Mouse (Mus musculus) kidney, adult 8-10 months (tissue): Measurements from ENCODE around the gene Wnt5a.

Experiments used
- DNase-seq, 2 experiments: peaks; one replicate each; pipeline ENCODE4 v3.0.0; 2022

Wnt5a gene

DNA sequence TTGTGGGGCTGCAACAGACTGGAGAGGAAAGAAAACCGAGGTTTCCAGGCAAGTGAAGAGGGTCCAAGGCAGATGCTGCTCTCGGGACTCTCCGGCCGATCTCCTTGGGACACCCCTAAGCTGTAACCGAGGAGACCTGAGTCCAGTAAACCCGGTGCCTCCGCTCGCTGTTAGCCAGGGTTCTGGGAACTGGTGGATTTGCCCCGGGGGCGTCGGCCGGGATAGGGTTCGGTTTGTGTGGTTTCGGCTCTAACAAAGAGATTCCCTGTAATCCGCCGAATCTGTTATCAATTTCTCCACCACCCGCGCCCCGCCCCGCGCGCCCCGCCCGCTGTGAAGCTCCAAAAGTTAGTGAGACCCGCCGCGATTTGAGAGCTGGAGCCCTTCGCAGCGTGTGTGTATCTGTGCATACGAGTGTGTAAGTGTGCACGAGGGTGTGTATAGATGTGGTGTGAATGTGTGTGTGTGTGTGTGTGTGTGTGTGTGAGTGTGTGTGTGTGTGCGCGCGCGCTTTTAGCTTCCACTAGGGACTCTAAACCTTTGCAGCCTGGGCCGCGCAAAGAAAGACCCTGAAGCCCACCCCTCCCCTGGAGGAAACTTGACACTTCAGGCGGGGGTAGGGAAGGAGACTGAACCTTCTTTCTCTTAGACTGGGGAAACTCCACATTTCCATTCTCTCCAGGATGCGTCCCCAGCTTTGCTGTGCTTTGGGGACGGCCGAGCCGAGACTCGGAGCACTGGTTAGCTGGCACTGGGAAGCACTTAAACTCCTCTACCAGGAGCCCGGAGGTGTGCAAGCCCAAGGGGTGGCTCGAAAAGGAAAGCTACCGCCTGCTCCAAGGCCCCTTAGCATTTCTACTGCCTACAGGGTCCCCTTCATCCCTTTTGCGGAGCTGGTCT is 5.1 kb downstream of the Wnt5a start:
- no peak for DNase-seq

DNA sequence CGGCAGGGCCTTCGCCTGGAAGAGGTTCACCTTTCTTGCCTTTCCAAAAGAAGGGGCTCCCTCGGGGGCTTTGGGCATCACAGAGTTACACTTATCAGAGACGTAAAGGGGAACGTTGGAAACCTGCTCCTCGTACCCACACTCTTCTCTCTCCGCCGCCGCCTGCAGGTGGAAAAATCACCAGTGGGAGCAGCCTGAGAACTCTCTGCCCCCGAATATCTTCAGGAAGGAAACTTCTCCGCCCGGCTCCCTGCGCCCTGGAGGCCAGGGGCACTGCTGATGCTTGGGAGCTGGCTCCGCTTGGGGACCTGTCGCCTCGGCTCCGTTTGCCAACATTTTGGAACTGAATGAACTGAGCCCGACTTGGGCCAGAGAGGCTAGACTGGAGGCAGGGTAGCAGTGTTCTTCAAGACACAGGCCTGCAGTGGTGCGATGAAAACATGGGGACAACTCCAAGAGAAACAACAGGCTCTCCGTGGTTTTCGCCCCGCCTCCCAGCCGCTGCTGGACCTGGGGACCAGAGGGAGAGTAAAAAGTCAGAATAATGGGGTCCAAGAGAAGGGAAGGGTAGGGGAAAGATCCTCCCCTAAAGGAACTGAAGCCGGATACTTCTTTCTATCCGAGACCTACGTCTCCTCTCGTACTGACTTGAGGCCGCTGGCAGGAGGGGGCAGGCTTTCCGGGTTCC is 5.9 kb downstream of the Wnt5a start:
- no peak for DNase-seq

DNA sequence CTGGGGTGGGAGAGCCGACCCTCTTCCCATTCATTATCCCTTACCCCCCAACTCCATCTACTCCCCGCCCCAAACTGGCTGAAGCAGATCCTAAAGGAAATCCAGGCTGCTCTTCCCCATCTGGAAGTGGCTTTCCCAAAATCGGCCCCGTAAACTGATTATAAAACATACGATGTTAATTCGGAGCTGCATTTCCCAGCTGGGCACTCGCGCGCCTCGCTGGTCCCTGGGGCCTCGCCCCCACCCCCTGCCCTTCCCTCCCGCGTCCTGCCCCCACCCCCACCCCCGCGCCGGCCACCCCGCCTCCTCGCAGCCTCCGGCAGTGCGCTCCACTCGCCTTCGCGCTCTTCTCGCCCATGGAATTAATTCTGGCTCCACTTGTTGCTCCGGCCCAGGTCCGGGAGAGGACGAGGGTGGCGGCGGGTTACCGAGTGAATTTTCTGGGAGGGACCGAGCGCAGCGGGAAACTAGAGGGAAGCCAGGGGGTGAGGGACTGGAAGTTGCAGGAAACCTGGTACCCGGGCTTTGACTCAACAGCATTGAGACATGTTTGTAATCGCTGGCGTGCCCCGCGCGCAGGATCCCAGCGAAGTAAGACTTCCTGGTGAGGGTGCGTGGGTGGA is 6.6 kb downstream of the Wnt5a start:
- DNase-seq = no peak

DNA sequence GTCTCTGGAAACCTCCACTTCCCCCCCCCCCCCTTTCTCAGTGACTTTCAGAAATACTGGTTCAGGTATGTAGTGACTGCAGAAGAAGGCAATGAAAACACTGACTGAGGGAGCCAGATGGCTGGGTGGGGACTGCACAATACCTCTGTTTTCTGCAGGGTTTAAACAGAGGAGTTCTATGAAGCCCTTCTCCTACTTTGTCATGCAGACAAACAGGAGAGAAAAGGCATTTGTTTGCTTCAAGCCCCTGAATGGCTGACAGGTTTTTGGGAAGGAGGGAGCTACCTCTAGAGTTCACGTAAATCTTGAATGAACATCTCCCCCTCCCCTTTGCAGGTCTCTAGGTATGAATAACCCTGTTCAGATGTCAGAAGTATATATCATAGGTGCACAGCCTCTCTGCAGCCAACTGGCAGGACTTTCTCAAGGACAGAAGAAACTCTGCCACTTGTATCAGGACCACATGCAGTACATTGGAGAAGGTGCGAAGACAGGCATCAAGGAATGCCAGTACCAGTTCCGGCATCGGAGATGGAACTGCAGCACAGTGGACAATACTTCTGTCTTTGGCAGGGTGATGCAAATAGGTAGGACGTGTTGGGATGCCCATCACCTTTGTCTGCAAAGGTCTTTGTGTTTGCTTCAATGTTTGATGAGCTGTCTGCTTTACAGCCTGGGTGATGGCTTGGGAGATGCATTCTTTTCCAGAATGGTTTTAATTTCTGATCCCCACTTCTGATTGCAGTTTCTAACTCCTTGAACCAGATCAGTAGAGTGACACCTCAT is 8.4 kb downstream of the Wnt5a start:
- no peak for DNase-seq

DNA sequence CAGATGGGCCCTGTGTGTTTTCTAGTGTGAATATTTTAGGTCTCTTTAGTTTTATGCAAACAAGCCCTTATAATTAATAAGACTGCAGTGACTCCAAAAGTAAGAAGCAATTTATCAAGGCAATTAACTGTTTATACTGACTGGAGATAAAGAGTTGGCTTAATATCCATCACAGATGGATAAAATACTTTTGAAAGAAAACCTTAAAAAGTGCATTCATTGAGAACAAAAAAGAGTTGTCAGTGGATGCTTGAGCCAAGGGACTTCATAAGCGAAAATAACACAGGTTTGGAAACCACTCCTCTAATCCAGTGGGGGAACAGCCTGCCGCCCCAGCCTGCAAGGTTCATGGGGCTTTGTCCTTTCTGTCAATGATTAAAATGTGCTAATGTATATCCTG is 9.6 kb downstream of the Wnt5a start:
- no peak for DNase-seq

DNA sequence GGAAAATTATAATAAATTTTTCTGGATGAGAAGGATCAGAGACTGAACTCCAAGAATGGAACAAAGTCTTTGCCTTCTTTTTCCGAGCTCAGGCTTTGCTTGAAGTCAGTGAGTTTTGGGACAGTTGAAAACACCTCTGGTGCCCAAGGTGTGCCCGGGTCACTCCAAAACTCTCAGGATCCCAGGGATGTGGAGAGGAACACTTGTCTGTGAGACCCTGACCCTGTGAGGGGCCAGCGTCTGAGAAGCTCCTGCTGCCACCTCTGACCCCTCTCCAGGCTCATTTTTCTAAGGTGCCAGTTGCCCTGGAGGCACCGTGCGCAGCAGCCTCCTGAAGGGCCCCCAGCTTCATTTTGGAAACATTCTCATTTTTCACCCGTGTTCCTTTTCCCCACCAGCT is 10.8 kb downstream of the Wnt5a start:
- DNase-seq = no peak

DNA sequence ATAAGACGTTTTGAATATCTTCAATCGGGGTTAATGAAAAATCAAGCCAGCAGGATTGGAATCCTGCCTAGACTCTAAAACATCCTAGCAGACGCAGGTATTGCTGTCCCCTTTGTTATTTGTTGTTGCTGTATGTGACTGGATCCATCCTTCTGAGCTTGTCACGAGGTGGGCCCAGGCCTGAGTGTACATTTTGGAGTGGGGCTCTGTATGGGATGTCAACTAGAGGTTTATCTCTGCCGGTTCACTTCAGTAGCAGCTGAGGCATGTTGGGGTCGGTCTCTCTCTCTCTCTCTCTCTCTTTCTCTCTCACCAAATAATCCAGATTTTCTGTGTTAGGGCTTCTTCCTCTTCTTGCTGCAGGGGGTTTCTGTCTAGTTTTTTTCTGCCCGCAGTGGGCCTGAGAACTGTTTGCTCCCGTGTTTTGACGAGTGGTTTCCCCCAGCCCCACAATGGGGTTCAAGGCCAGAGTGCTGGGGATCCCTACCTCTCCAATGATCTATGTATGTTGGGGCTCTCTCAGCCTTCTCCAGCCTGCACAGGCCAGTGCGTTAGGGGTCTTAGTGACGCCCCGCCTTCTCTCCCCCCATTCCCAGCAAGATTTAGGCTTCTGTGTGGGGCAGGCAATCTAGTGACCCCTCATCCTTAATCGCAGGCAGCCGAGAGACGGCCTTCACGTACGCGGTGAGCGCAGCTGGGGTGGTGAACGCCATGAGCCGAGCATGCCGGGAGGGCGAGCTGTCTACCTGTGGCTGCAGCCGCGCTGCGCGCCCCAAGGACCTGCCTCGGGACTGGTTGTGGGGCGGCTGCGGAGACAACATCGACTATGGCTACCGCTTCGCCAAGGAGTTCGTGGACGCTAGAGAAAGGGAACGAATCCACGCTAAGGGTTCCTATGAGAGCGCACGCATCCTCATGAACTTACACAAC is 13.3 kb downstream of the Wnt5a start:
- no peak for DNase-seq

DNA sequence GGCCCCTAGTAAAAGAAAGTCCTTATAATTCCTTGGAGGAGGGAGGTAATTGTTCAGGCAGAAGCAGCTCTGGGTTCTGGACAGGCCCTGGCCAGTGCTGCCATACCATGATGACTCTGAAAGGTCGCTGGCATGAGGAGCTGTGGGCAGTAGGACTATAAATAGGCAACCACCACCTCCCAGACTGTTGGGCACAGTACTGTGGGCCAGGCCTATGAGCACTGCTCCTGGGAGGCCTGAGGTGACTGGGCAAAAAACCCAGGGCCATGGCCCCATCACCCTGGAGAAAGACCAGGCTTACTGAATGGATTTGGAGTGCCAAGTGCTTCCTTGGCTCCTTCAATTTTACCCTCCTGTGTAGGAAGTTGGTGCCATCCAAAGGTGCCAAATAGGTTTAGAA is 16.6 kb downstream of the Wnt5a start:
- DNase-seq = no peak

DNA sequence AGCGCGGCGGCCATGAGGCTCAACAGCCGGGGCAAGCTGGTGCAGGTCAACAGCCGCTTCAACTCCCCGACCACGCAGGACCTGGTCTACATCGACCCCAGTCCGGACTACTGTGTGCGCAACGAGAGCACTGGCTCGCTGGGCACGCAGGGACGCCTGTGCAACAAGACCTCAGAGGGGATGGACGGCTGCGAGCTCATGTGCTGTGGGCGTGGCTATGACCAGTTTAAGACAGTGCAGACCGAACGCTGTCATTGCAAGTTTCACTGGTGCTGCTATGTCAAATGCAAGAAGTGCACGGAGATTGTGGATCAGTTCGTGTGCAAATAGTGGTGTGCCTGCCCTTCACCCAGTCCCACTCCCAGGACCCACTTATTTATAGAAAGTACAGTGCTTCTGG is 18.1 kb downstream of the Wnt5a start:
- no peak for DNase-seq

DNA sequence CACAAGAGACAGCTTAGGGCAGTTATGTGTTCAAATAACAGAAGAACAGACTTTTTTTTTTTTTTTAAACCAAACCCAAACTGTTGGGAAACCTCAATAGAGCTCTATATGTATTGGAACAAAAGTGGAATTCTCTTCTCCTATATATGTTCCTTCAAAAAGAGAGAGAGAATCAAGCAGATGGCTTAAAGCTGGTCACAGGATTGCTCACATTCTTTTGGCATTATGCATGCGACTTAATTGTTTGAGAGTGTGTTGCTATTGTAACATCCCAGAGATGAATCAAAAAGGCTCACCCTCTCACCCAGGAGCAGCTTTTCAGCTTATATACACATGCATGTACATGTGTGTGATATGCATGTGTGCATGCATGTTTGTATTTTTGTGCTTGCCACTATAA is 21.0 kb downstream of the Wnt5a start:
- DNase-seq = no peak

DNA sequence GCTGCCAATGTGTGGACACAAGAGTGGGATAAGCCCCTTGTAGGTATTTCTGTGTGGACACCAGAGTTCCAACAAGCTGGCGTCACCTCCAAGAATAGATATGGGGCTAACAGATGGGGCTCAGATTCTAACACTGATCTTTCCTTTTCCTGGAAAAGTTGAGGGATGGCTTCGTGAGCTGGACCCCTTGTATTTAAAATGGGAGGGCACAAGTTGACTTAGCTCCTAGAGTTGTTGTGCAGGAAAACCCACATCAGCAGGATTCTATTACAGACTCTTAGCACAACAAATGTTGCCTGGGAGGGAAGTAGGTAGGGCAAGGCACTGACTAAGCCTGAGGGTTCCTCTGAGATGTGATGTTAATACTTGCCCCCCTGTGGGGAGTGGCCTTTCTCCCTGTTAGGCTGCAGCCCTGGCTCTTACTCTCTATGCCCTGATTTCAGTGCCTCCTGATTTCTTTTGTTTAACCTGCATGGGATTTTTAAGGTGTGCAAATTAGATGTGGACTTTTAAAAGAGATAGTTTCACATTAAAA is 23.7 kb downstream of the Wnt5a start:
- DNase-seq = no peak

DNA sequence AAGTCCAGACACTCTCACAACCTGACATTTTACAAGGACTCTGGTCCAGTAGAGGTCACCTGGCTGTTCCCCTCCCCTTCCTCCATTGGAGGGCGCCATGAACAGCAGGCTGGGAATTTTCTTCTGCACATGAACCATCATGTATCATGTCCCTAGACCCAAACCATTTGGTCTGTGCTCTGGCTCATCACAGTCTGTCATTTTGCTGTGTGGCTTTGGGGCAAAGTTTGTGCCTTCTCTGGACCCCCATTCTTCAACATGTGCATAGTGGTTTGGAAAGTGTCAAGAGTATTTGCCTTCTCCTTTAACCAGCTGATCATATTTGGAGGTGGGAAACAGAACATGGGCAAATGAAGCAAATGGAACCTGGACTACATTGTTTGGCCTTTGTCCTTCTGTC is 27.0 kb downstream of the Wnt5a start:
- DNase-seq = no peak

DNA sequence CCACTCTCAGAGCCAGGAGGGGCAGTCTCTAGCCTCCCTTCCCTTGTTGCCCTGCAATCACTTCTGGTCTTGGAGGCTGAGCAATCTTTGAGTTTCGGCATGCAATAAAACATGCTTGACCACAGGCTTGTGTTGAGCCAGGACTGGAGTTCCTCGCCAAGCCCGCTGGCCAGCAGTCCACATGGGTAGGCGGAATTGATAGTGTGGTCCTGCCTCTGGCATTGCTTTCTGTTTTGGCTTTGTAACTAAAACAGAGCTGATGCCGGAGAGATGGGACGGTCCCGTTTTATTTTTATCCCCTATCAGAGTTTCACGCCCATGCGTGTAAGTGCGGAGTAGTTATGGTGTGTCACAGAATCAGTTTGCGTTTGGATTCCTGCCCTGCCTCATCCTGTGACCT is 28.4 kb downstream of the Wnt5a start:
- DNase-seq = no peak

DNA sequence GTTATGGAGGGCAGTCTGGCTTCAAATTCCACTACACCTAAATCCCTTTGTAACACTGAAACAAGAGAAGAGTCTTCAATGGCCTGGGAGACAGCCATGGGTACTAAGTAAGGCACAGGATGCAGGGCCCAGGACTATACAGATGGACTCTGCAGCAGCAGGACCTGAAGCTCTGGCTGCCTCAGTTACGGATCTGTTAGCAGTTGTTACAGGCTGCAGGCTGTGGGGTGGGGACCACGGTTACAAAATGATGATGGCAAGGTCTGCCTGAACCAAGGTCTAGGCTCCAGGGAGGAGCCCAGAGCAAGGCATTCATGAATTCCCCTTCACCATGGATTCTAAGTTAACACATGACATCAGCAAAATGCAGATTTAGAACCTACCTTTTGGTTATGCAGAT is 29.3 kb downstream of the Wnt5a start:
- DNase-seq = no peak

DNA sequence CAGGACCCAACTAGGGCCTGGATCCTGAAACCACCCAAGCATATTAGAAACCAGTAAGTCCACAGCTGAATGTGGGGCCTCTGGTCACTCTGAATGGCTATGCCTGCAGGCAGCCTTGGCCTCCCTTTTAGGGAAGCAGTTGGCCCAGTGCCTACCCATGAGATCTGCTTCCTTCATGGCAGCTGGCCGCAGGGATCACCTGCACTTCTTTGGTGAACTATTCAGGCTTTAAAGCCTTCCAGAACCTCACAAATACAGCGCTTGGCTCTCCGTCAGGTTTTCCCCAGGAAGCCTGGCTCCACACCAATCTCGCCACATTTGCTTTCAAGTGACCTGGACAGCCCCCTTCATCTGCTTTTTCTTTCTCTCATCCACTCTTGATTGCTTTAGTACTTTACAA is 31.3 kb downstream of the Wnt5a start:
- peak; percentile 17 to 27 for DNase-seq

DNA sequence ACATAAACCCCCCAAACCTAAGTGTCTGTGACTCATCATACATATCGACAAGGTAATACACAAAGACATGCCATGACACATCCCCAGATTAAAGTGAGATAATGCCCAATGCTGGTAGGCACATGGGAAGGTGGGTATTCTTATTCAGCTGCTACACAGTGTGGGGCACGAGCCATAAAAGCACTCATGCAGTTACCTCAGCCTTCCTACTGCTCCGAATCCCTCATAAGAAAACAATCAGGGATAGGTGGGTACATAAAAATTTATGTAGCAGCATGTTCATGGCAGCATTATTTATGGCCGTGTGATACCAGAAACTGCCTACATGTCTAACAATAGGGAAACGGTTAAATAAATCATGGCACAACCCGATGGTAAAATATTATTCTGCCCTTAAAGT is 35.0 kb downstream of the Wnt5a start:
- no peak for DNase-seq

DNA sequence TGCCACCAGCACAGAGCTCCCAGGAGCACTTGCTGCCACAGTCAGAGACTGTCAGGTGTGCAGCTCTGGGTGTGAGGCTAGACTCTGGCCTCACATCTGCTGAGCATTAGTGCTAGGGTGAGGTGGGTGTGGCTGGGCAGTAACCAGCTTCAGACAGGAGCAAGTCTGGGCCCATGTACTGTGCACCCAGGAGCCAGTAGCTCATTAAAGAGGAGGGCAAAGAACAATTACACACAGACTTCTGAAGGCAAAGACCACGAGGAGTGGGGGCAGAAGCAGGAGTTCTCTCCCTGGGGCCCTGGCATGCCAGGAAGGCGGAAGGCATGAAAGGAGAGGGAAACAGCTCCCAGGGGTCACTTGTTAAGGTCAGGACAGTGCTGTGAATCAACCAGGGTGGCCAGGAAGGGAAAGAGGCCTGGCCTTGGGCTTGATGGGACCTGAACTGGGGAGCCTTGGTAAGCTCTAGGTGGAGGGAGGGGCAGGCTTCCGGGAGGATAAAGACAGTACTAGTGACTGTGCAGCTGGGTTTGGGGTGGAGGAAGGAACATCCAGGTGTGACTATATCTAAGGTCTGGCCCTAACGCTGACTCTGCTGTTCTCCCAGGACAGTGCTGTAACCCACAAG is 37.7 kb downstream of the Wnt5a start:
- peak; percentile 67 to 83 for DNase-seq

DNA sequence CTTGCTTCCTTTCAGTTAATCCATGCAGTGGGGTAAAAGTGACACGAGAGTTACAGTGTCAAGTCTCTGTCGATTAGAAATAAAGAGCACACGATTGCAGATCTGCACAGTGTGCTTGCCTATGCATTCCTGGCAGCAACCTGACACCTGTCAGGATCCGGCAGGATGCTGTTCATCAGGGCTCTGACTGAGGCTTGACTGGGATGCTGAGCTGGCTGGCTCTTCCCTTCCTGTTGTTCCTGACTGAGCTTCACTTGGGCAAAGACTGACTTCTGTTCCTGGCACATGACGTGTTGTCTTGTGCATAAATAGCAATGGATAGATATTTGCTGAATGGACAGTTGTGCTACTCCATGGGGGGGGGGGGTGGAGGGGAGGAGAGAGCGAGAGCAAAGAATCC is 57.3 kb downstream of the Wnt5a start:
- DNase-seq = no peak
